Mouse (Mus musculus) myocyte (in vitro differentiated cells): Measurements from ENCODE around the gene Bola3.

Source experiments
- POLR2A ChIP-seq: IDR thresholded peaks from one replicate; pipeline ENCODE4 v1.6.1; 2011; ENCODE audit warnings: low read depth, mild to moderate bottlenecking, control low read depth, moderate library complexity; ENCODE audit not compliant: insufficient read length
- TCF12 ChIP-seq: IDR thresholded peaks from one replicate; pipeline ENCODE4 v1.6.1; 2011; ENCODE audit warnings: mild to moderate bottlenecking, control low read depth; ENCODE audit not compliant: poor library complexity, insufficient read depth, severe bottlenecking
- USF1 ChIP-seq: IDR thresholded peaks from one replicate; pipeline ENCODE4 v1.6.1; 2011; ENCODE audit warnings: low read depth, mild to moderate bottlenecking, control low read depth, moderate library complexity

DNA sequence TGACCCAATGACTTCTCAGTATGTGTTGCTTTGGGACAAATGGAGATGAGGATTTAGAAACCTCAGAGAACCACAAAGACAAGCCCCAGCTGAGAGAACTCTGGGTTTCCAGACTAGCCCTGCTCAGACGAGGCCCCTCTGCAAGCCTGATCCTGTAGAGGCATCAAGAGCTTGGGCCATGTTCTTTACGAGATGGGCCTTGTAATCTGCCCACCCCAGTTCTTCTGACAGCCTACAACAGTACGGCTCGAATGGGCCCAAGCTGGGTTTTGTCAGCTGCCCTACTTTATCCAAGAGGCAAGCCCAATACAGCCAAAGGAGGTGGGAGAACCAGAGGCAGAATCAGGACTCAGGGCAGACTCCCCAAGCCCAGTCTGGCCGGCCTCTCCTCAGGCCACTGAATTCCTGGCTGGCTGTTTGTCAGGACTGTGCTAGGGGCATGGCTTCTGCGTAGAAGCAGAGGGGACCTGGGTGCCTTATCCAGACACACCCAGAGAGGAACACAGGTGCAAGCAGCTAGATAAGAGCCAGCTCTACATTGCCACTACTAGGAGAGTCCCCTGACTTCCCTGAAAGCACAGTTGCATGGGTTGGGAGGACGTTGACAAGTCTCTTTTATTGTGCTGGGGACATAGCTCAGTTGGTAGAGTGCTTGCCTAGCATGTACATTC, 2.7 kb downstream of the Bola3 start:
- TF ChIP-seq TCF12 (no peak), USF1 (no peak), POLR2A (no peak)
